Mouse (Mus musculus) urinary bladder, postnatal 36 days (tissue): ENCODE data around the gene Fam43b.
A peak's percentile ranks its signal among the peaks of the same experiment; 100 is the strongest.

Experiments used
- DNase-seq, 2 experiments: peaks; one replicate each; pipeline ENCODE4 v3.0.0; 2022; ENCODE audit warnings: low spot score in 2 of 2, mixed read lengths in 1 of 2

Gene Fam43b

GRCm38 (mm10) chr4:138395087-138395970, 999 bp downstream of the Fam43b start:
- DNase-seq, result no peak

GRCm38 (mm10) chr4:138393703-138394102, 2.6 kb downstream of the Fam43b start:
- no peak for DNase-seq

GRCm38 (mm10) chr4:138383789-138384188, 12.5 kb downstream of the Fam43b start:
- no peak for DNase-seq

- DNase-seq, result no peak
These were observed 13.9 kb downstream of the Fam43b start for GRCm38 (mm10) chr4:138382462-138382861.

GRCm38 (mm10) chr4:138380132-138380689, 16.1 kb downstream of the Fam43b start:
- no peak for DNase-seq

- peak; percentile 62 to 72 for DNase-seq
These were observed 17.1 kb downstream of the Fam43b start for GRCm38 (mm10) chr4:138379091-138379840.

GRCm38 (mm10) chr4:138377526-138377925, 18.8 kb downstream of the Fam43b start:
- DNase-seq, result no peak

GRCm38 (mm10) chr4:138375117-138375516, 21.2 kb downstream of the Fam43b start:
- DNase-seq, result no peak

- no peak for DNase-seq
These were observed 25.3 kb downstream of the Fam43b start for GRCm38 (mm10) chr4:138370996-138371516.

- no peak for DNase-seq
These were observed 27.6 kb downstream of the Fam43b start for GRCm38 (mm10) chr4:138368498-138369260.

- DNase-seq, result peak; percentile 70 to 85
These were observed 28.5 kb downstream of the Fam43b start, which contains the start of gene Cda for GRCm38 (mm10) chr4:138367641-138368497. Gene Cda, minus strand, starts transcription at chr4:138367992.

GRCm38 (mm10) chr4:138366561-138366960, 29.8 kb downstream of the Fam43b start:
- DNase-seq, result no peak

GRCm38 (mm10) chr4:138363511-138363910, 32.8 kb downstream of the Fam43b start:
- DNase-seq, result no peak

GRCm38 (mm10) chr4:138362883-138363282, 33.4 kb downstream of the Fam43b start:
- DNase-seq, result no peak

- DNase-seq, result no peak
These were observed 34.9 kb downstream of the Fam43b start for GRCm38 (mm10) chr4:138361370-138361821.

GRCm38 (mm10) chr4:138358176-138358575, 38.2 kb downstream of the Fam43b start:
- DNase-seq, result no peak

- peak in 1 of 2 experiments; percentile 54 for DNase-seq
These were observed 39.8 kb downstream of the Fam43b start for GRCm38 (mm10) chr4:138356551-138356950.

GRCm38 (mm10) chr4:138356141-138356540, 40.2 kb downstream of the Fam43b start:
- DNase-seq, result peak; percentile 53 to 60

GRCm38 (mm10) chr4:138355496-138355895, 40.8 kb downstream of the Fam43b start:
- DNase-seq, result no peak
